Comparison of ENCODE assay signal across 10 mouse cellular contexts in the genomic region with DNA sequence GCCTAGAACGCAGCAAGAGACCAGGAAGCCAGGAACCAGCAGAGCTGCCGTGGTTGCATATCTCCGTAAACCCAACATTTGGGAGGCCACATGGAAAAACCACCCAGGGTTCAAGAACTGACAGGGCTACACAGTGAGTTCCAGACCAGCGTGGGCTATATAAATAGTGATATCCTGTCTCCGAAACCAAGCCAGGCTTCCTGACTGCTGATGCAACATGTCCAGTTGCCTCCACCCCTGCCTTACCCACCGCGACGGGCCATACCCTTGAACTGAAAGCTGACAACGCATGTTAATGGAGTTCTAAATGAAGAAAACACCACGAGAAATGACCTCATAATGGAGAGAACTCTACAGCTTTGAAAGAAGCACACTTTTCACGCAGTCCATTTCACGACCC. TPM values are rescaled to one million over a fixed set of nuclear protein-coding genes. Genes with fewer than 3 reads are reported as not detected.
DNase-seq lines count a peak whose midpoint lies in the region; ATAC-seq and TF ChIP-seq lines count a peak whose summit lies in the region.
"Had no signal": no experiment of that assay in that cellular context is flagged by ENCODE, and none has a peak within 500 bp of the region (broad histone marks: within the 10 kb centered on the region; RNA-seq: fewer than 3 reads in every experiment).

No protein-coding gene starts in this region.

- DNase-seq in adrenal gland, adult 2 months, result peak; percentile 14
- no peak for DNase-seq in adrenal gland, postnatal 10 days
- no peak for DNase-seq in layer of hippocampus, adult 2 months (ENCODE audit: low spot score in 2 of 2)
- no peak for DNase-seq in layer of hippocampus, postnatal 10 days (ENCODE audit: low spot score in 2 of 2)
- DNase-seq in embryonic facial prominence, embryonic 10.5 days (ENCODE audit: low spot score), result no peak
- DNase-seq: embryo, embryonic 11 days had no signal

- no peaks in the 10 kb centered on the region for H3K9me3 ChIP-seq in lung, embryonic 15.5 days
- no peaks in the 10 kb centered on the region for H3K9me3 ChIP-seq in embryonic facial prominence, embryonic 10.5 days
- no peaks in the 10 kb centered on the region for H3K9me3 ChIP-seq in forebrain, embryonic 15.5 days

- no peak overlapping the region for H3K9ac ChIP-seq in lung, embryonic 15.5 days
- no peak overlapping the region for H3K9ac ChIP-seq in forebrain, embryonic 15.5 days (replicated peaks)

- no peak for ATAC-seq in lung, embryonic 15.5 days (ENCODE audit: borderline replicate concordance, extremely low read depth, low FRiP score, low TSS enrichment)
- no peak for ATAC-seq in forebrain, embryonic 15.5 days (replicated peaks)

- 54% methylated on average over 12 of the region's 12 CpGs for WGBS in lung, embryonic 15.5 days
- WGBS in embryonic facial prominence, embryonic 10.5 days, result 82% methylated on average over 12 of the region's 12 CpGs
- 77% methylated on average over 12 of the region's 12 CpGs for WGBS in forebrain, embryonic 15.5 days

- no peaks in the 10 kb centered on the region for H3K27me3 ChIP-seq in lung, embryonic 15.5 days
- no peaks in the 10 kb centered on the region for H3K27me3 ChIP-seq in myocyte (ENCODE audit: control insufficient read depth, insufficient read depth, insufficient read length)
- no peaks in the 10 kb centered on the region for H3K27me3 ChIP-seq in embryonic facial prominence, embryonic 10.5 days (replicated peaks; ENCODE audit: low read depth, poor library complexity, severe bottlenecking)
- no peaks in the 10 kb centered on the region for H3K27me3 ChIP-seq in forebrain, embryonic 15.5 days

- peaks cover 56% of the 10 kb centered on the region for H3K4me1 ChIP-seq in lung, embryonic 15.5 days
- peaks cover 26% of the 10 kb centered on the region for H3K4me1 ChIP-seq in embryonic facial prominence, embryonic 10.5 days
- H3K4me1 ChIP-seq in forebrain, embryonic 15.5 days, result peaks cover 10% of the 10 kb centered on the region

- H3K79me2 ChIP-seq in myocyte (ENCODE audit: control insufficient read depth, insufficient read depth), result no peaks in the 10 kb centered on the region

- no peak overlapping the region for H3K4me2 ChIP-seq in lung, embryonic 15.5 days
- H3K4me2 ChIP-seq in myocyte (ENCODE audit: low read depth), result peak overlapping the region; percentile 6
- no peak overlapping the region for H3K4me2 ChIP-seq in forebrain, embryonic 15.5 days (replicated peaks)

- H3K27ac ChIP-seq in layer of hippocampus, adult 2 months, result peak overlapping the region; percentile 63
- H3K27ac ChIP-seq in lung, embryonic 15.5 days, result peak overlapping the region; percentile 75
- H3K27ac ChIP-seq in embryonic facial prominence, embryonic 10.5 days (replicated peaks), result no peak overlapping the region
- H3K27ac ChIP-seq in forebrain, embryonic 15.5 days (replicated peaks), result no peak overlapping the region

- no peak overlapping the region for H3ac ChIP-seq in myocyte (ENCODE audit: control insufficient read depth, insufficient read length)

- TF ChIP-seq POLR2A in myocyte (IDR thresholded peaks at IDR 0.05; ENCODE audit: insufficient read length, low read depth), result no peak

- no peak for TF ChIP-seq CTCF in layer of hippocampus, adult 2 months (conservative IDR thresholded peaks at IDR 0.05)

- H3K36me3 ChIP-seq in lung, embryonic 15.5 days, result no peaks in the 10 kb centered on the region
- H3K36me3 ChIP-seq in myocyte (ENCODE audit: control insufficient read depth, insufficient read depth), result no peaks in the 10 kb centered on the region
- H3K36me3 ChIP-seq in embryonic facial prominence, embryonic 10.5 days (replicated peaks), result no peaks in the 10 kb centered on the region
- no peaks in the 10 kb centered on the region for H3K36me3 ChIP-seq in forebrain, embryonic 15.5 days

- no peak overlapping the region for H3K4me3 ChIP-seq in layer of hippocampus, adult 2 months
- H3K4me3 ChIP-seq in lung, embryonic 15.5 days, result no peak overlapping the region
- no peak overlapping the region for H3K4me3 ChIP-seq in myocyte
- no peak overlapping the region for H3K4me3 ChIP-seq in embryonic facial prominence, embryonic 10.5 days
- no peak overlapping the region for H3K4me3 ChIP-seq in forebrain, embryonic 15.5 days

TF ChIP-seq in myocyte, 11 proteins besides CTCF, POLR2A, EP300 and RAD21:
- TF ChIP-seq USF1 (IDR thresholded peaks at IDR 0.05; ENCODE audit: low read depth) (no peak), POLR2AphosphoS2 (IDR thresholded peaks at IDR 0.05; ENCODE audit: insufficient read length, low read depth) (no peak), E2F4 (IDR thresholded peaks at IDR 0.05; ENCODE audit: insufficient read depth) (no peak), MYOG (IDR thresholded peaks at IDR 0.05; ENCODE audit: control insufficient read depth in 1 of 3, insufficient read depth in 1 of 3, insufficient read length in 2 of 3, low read depth in 2 of 3) (no peak), TCF3 (IDR thresholded peaks at IDR 0.05; ENCODE audit: insufficient read length, low read depth) (no peak)

RNA-seq across cellular contexts. Expression of a gene that starts 14.2 kb away (rescaled TPM):
- 10 to 100 TPM; 59.8 to 61.8 TPM for total RNA-seq in adrenal gland, adult 2 months (2021)
- polyA plus RNA-seq in adrenal gland, adult 2 months (2012; rRNA removed), result 21.7 and 23.2 TPM in 2 replicates
- 10 to 100 TPM; 68.2 to 70.3 TPM for total RNA-seq in adrenal gland, postnatal 10 days (2021)
- 10 to 100 TPM; 55.5 to 60.9 TPM for total RNA-seq in layer of hippocampus, adult 2 months (2021)
- total RNA-seq in layer of hippocampus, postnatal 10 days (2021), result 10 to 100 TPM; 58.9 to 61.5 TPM
- polyA plus RNA-seq in lung, embryonic 15.5 days (2015; fragmentation: Nextera tagmentation; extraction: Ambion mirVana), result 25.5 and 27.8 TPM in 2 replicates
- 24.1 TPM for polyA plus RNA-seq in myocyte (2012; fragmentation: generic; extraction: Trizol)
- polyA plus RNA-seq in embryonic facial prominence, embryonic 10.5 days (2016; fragmentation: Nextera tagmentation; extraction: Ambion mirVana), result 18.3 and 18.5 TPM in 2 replicates
- 17.4 and 18.5 TPM in 2 replicates for polyA plus RNA-seq in forebrain, embryonic 15.5 days (2015; fragmentation: Nextera tagmentation; extraction: Ambion mirVana)

RNA-seq across cellular contexts. Expression of a gene that starts 50.5 kb away (rescaled TPM):
- 1 to 10 TPM; 4.3 to 6.0 TPM for total RNA-seq in adrenal gland, adult 2 months (2021)
- polyA plus RNA-seq in adrenal gland, adult 2 months (2012; rRNA removed), result 2.5 and 2.8 TPM in 2 replicates
- 1 to 10 TPM; 5.3 to 7.8 TPM for total RNA-seq in adrenal gland, postnatal 10 days (2021)
- total RNA-seq in layer of hippocampus, adult 2 months (2021), result 10 to 100 TPM; 15.1 to 16.2 TPM
- 10 to 100 TPM; 20.8 to 23.9 TPM for total RNA-seq in layer of hippocampus, postnatal 10 days (2021)
- 1.3 and 1.7 TPM in 2 replicates for polyA plus RNA-seq in lung, embryonic 15.5 days (2015; fragmentation: Nextera tagmentation; extraction: Ambion mirVana)
- polyA plus RNA-seq in myocyte (2012; fragmentation: generic; extraction: Trizol), result not detected
- polyA plus RNA-seq in embryonic facial prominence, embryonic 10.5 days (2016; fragmentation: Nextera tagmentation; extraction: Ambion mirVana), result 1.8 TPM in 2 replicates
- 5.4 and 6.5 TPM in 2 replicates for polyA plus RNA-seq in forebrain, embryonic 15.5 days (2015; fragmentation: Nextera tagmentation; extraction: Ambion mirVana)
- total RNA-seq: gastrocnemius, adult 18-20 months had no signal

Comparison
In these comparisons a context has a peak if more than half of its experiments do, and no peak if none do; other contexts are left out.
1. H3K27ac ChIP-seq: peak in layer of hippocampus, adult 2 months (single experiment) and lung, embryonic 15.5 days (single experiment); none in embryonic facial prominence, embryonic 10.5 days (single experiment) and forebrain, embryonic 15.5 days (single experiment).